27 mouse cellular contexts compared by ENCODE assay signal in genomic region chr3:10126036-10126435, GRCm38 (mm10). TPM values are rescaled to one million over a fixed set of nuclear protein-coding genes. Genes with fewer than 3 reads are reported as not detected.
DNase-seq lines count a peak whose midpoint lies in the region; ATAC-seq and TF ChIP-seq lines count a peak whose summit lies in the region.
"Had no signal": no experiment of that assay in that cellular context is flagged by ENCODE, and none has a peak within 500 bp of the region (broad histone marks: within the 10 kb centered on the region; RNA-seq: fewer than 3 reads in every experiment).

No protein-coding gene starts in this region.

- TF ChIP-seq CTCF in kidney, postnatal 0 days (IDR thresholded peaks at IDR 0.05; ENCODE audit: low read depth) = no peak

- H3K4me1 ChIP-seq in hindbrain, embryonic 14.5 days (replicated peaks; ENCODE audit: control insufficient read depth, insufficient read depth, low read length) = no peaks in the 10 kb centered on the region
- H3K4me1 ChIP-seq in hindbrain, embryonic 12.5 days = no peaks in the 10 kb centered on the region
- no peaks in the 10 kb centered on the region for H3K4me1 ChIP-seq in kidney, postnatal 0 days (replicated peaks; ENCODE audit: insufficient read depth, low read length)
- no peaks in the 10 kb centered on the region for H3K4me1 ChIP-seq in neural tube, embryonic 15.5 days
- H3K4me1 ChIP-seq: embryonic facial prominence, embryonic 10.5 days; forebrain, embryonic 10.5 days; kidney, embryonic 15.5 days had no signal

- ATAC-seq in hindbrain, embryonic 14.5 days (ENCODE audit: low FRiP score) = no peak
- no peak for ATAC-seq in hindbrain, embryonic 12.5 days (ENCODE audit: low FRiP score)
- no peak for ATAC-seq in kidney, postnatal 0 days (replicated peaks; ENCODE audit: low FRiP score, low read depth)
- no peak for ATAC-seq in neural tube, embryonic 15.5 days (ENCODE audit: low FRiP score)
- ATAC-seq: liver, embryonic 12.5 days had no signal

- 83% methylated on average over 2 of the region's 2 CpGs for WGBS in hindbrain, embryonic 14.5 days
- 81% methylated on average over 2 of the region's 2 CpGs for WGBS in hindbrain, embryonic 12.5 days
- 60% methylated on average over 2 of the region's 2 CpGs for WGBS in kidney, postnatal 0 days
- WGBS in neural tube, embryonic 15.5 days = 75% methylated on average over 2 of the region's 2 CpGs

- no peak overlapping the region for H3K9ac ChIP-seq in hindbrain, embryonic 14.5 days
- H3K9ac ChIP-seq in hindbrain, embryonic 12.5 days = no peak overlapping the region
- H3K9ac ChIP-seq in kidney, postnatal 0 days (ENCODE audit: low read depth, low read length) = no peak overlapping the region
- H3K9ac ChIP-seq in neural tube, embryonic 15.5 days (replicated peaks) = no peak overlapping the region
- H3K9ac ChIP-seq: kidney, embryonic 15.5 days; limb, embryonic 13.5 days; liver, embryonic 12.5 days had no signal

- no peak overlapping the region for H3ac ChIP-seq in myocyte (ENCODE audit: control insufficient read depth, insufficient read length)

- no peaks in the 10 kb centered on the region for H3K9me3 ChIP-seq in hindbrain, embryonic 14.5 days (ENCODE audit: control insufficient read depth, low read length)
- H3K9me3 ChIP-seq in hindbrain, embryonic 12.5 days (replicated peaks) = no peaks in the 10 kb centered on the region
- no peaks in the 10 kb centered on the region for H3K9me3 ChIP-seq in kidney, postnatal 0 days (replicated peaks; ENCODE audit: low read length)
- no peaks in the 10 kb centered on the region for H3K9me3 ChIP-seq in neural tube, embryonic 15.5 days (replicated peaks)
- H3K9me3 ChIP-seq: embryonic facial prominence, embryonic 10.5 days; forebrain, embryonic 10.5 days; G1E; kidney, embryonic 15.5 days; limb, embryonic 13.5 days; liver, embryonic 12.5 days had no signal

- H3K4me2 ChIP-seq in hindbrain, embryonic 14.5 days (replicated peaks) = no peak overlapping the region
- H3K4me2 ChIP-seq in hindbrain, embryonic 12.5 days (replicated peaks) = no peak overlapping the region
- H3K4me2 ChIP-seq in kidney, postnatal 0 days (ENCODE audit: low read length) = no peak overlapping the region
- no peak overlapping the region for H3K4me2 ChIP-seq in neural tube, embryonic 15.5 days
- peak overlapping the region; percentile 49 for H3K4me2 ChIP-seq in myocyte (ENCODE audit: low read depth)
- H3K4me2 ChIP-seq: kidney, embryonic 15.5 days; limb, embryonic 13.5 days; liver, embryonic 12.5 days had no signal

- H3K4me3 ChIP-seq in hindbrain, embryonic 14.5 days (replicated peaks; ENCODE audit: low read length) = no peak overlapping the region
- no peak overlapping the region for H3K4me3 ChIP-seq in hindbrain, embryonic 12.5 days
- no peak overlapping the region for H3K4me3 ChIP-seq in kidney, postnatal 0 days (replicated peaks; ENCODE audit: low read depth, low read length)
- no peak overlapping the region for H3K4me3 ChIP-seq in neural tube, embryonic 15.5 days (replicated peaks)
- no peak overlapping the region for H3K4me3 ChIP-seq in myocyte
- H3K4me3 ChIP-seq: embryonic facial prominence, embryonic 10.5 days; forebrain, embryonic 10.5 days; kidney, embryonic 15.5 days; limb, embryonic 13.5 days; liver, embryonic 12.5 days had no signal

- H3K79me2 ChIP-seq in myocyte (ENCODE audit: control insufficient read depth, insufficient read depth) = no peaks in the 10 kb centered on the region

- H3K36me3 ChIP-seq in hindbrain, embryonic 14.5 days (replicated peaks; ENCODE audit: control insufficient read depth, insufficient read depth) = no peaks in the 10 kb centered on the region
- H3K36me3 ChIP-seq in hindbrain, embryonic 12.5 days = no peaks in the 10 kb centered on the region
- H3K36me3 ChIP-seq in kidney, postnatal 0 days (ENCODE audit: insufficient read depth, low read length) = no peaks in the 10 kb centered on the region
- H3K36me3 ChIP-seq in neural tube, embryonic 15.5 days = no peaks in the 10 kb centered on the region
- H3K36me3 ChIP-seq in myocyte (ENCODE audit: control insufficient read depth, insufficient read depth) = no peaks in the 10 kb centered on the region
- H3K36me3 ChIP-seq: embryonic facial prominence, embryonic 10.5 days; forebrain, embryonic 10.5 days; G1E; kidney, embryonic 15.5 days; limb, embryonic 13.5 days; liver, embryonic 12.5 days had no signal

- H3K27me3 ChIP-seq in hindbrain, embryonic 14.5 days (ENCODE audit: control insufficient read depth, insufficient read depth, low read length) = no peaks in the 10 kb centered on the region
- no peaks in the 10 kb centered on the region for H3K27me3 ChIP-seq in hindbrain, embryonic 12.5 days
- no peaks in the 10 kb centered on the region for H3K27me3 ChIP-seq in kidney, postnatal 0 days (ENCODE audit: insufficient read depth, low read length)
- no peaks in the 10 kb centered on the region for H3K27me3 ChIP-seq in neural tube, embryonic 15.5 days (replicated peaks)
- no peaks in the 10 kb centered on the region for H3K27me3 ChIP-seq in myocyte (ENCODE audit: control insufficient read depth, insufficient read depth, insufficient read length)
- H3K27me3 ChIP-seq: CH12.LX; kidney, embryonic 15.5 days; limb, embryonic 13.5 days had no signal

- no peak for DNase-seq in hindbrain, embryonic 14.5 days (ENCODE audit: low spot score)
- peak; percentile 35 for DNase-seq in kidney, postnatal 0 days (ENCODE audit: low spot score)
- DNase-seq in kidney, postnatal 25 days = no peak
- DNase-seq in neural tube, embryonic 10.5 days (ENCODE audit: extremely low spot score, low spot score) = no peak
- DNase-seq in T-cell, adult 2 months (ENCODE audit: low spot score) = no peak
- DNase-seq: adrenal gland, adult 2 months; B cell, adult 2 months; cerebellum, adult 11 months; cerebellum, adult 9-11 months; gastrocnemius, postnatal 36 days; heart, postnatal 36 days; layer of hippocampus, postnatal 36 days; lung, adult 18-20 months; lung, postnatal 10 days; midbrain, embryonic 14.5 days; thymus, adult 2 months had no signal

- TF ChIP-seq POLR2A in myocyte (IDR thresholded peaks at IDR 0.05; ENCODE audit: insufficient read length, low read depth) = no peak

- H3K27ac ChIP-seq in hindbrain, embryonic 14.5 days = peak overlapping the region; percentile 20; the same call in 1 of the 2 replicates
- H3K27ac ChIP-seq in hindbrain, embryonic 12.5 days = no peak overlapping the region
- no peak overlapping the region for H3K27ac ChIP-seq in kidney, postnatal 0 days
- H3K27ac ChIP-seq in neural tube, embryonic 15.5 days (replicated peaks) = peak overlapping the region; percentile 65
- H3K27ac ChIP-seq: embryonic facial prominence, embryonic 10.5 days; forebrain, embryonic 10.5 days; kidney, embryonic 15.5 days; limb, embryonic 13.5 days; liver, embryonic 12.5 days; stomach, postnatal 0 days had no signal

TF ChIP-seq in myocyte, 11 proteins besides CTCF, POLR2A, EP300 and RAD21:
- no peak for TF ChIP-seq TCF3 (IDR thresholded peaks at IDR 0.05; ENCODE audit: insufficient read length, low read depth)
- no peak for TF ChIP-seq USF1 (IDR thresholded peaks at IDR 0.05; ENCODE audit: low read depth)
- no peak for TF ChIP-seq POLR2AphosphoS2 (IDR thresholded peaks at IDR 0.05; ENCODE audit: insufficient read length, low read depth)
- TF ChIP-seq TCF12 (IDR thresholded peaks at IDR 0.05; ENCODE audit: insufficient read depth, poor library complexity, severe bottlenecking) = no peak
- TF ChIP-seq CEBPB (IDR thresholded peaks at IDR 0.05; ENCODE audit: insufficient read depth, poor library complexity, severe bottlenecking) = no peak
- TF ChIP-seq REST (IDR thresholded peaks at IDR 0.05; ENCODE audit: insufficient read depth, insufficient read length) = no peak
- no peak for TF ChIP-seq MYOG (IDR thresholded peaks at IDR 0.05; ENCODE audit: control insufficient read depth in 1 of 3, insufficient read depth in 1 of 3, insufficient read length in 2 of 3, low read depth in 2 of 3)
- TF ChIP-seq E2F4 (IDR thresholded peaks at IDR 0.05; ENCODE audit: insufficient read depth) = no peak
- TF ChIP-seq MAX (IDR thresholded peaks at IDR 0.05; ENCODE audit: low read depth) = no peak
- no peak for TF ChIP-seq MYOD1 (IDR thresholded peaks at IDR 0.05; ENCODE audit: control insufficient read depth in 1 of 3, insufficient read length in 2 of 3, low read depth in 2 of 3)
- TF ChIP-seq SRF (IDR thresholded peaks at IDR 0.05; ENCODE audit: control insufficient read depth, insufficient read length, low read depth) = no peak
TF ChIP-seq in myocyte: peak in this region for 0.

RNA-seq across cellular contexts. Expression of gene Gm9833, which starts 38.1 kb away (rescaled TPM):
- polyA plus RNA-seq in hindbrain, embryonic 14.5 days (2014; fragmentation: Nextera tagmentation; extraction: Ambion mirVana) = 7.2 and 8.6 TPM in 2 replicates
- polyA plus RNA-seq in hindbrain, embryonic 12.5 days (2016; fragmentation: Nextera tagmentation; extraction: Ambion mirVana) = 7.9 and 9.8 TPM in 2 replicates
- polyA plus RNA-seq in kidney, postnatal 0 days (2015; fragmentation: Nextera tagmentation; extraction: Ambion mirVana) = 2.6 and 3.2 TPM in 2 replicates
- 6.4 and 6.7 TPM in 2 replicates for polyA plus RNA-seq in neural tube, embryonic 15.5 days (2015; fragmentation: Nextera tagmentation; extraction: Ambion mirVana)
- 5.0 TPM for polyA plus RNA-seq in myocyte (2012; fragmentation: generic; extraction: Trizol)
- polyA plus RNA-seq: adrenal gland, adult 2 months had no signal

Comparison
In these comparisons a context has a peak if more than half of its experiments do, and no peak if none do; other contexts are left out.
1. H3K27ac ChIP-seq: peak in hindbrain, embryonic 14.5 days (single experiment) and neural tube, embryonic 15.5 days (single experiment); none in hindbrain, embryonic 12.5 days (single experiment) and kidney, postnatal 0 days (single experiment).